Mouse (Mus musculus) right cerebral cortex, postnatal 14 days (tissue): ENCODE measurements around the gene Hnrnpa0.
"Not testable (repeated sequence)": the region's sequence is repeated elsewhere in the genome, so short reads cannot be mapped to it uniquely, and the experiment has no call there.

ENCODE experiments used
- DNase-seq: peaks from one replicate; pipeline ENCODE4 v3.0.0; 2022

Gene Hnrnpa0

GRCm38 (mm10) chr13:58128396-58128767, at the start of gene Hnrnpa0:
Hnrnpa0 (minus strand) TSS chr13:58128556.
- peak; percentile 97 for DNase-seq

- peak; percentile 100 for DNase-seq
Measured at GRCm38 (mm10) chr13:58177511-58178208, 49.3 kb upstream of the Hnrnpa0 start.

- no peak for DNase-seq
Measured at GRCm38 (mm10) chr13:58176105-58176504, 47.7 kb upstream of the Hnrnpa0 start.

- no peak for DNase-seq
Measured at GRCm38 (mm10) chr13:58168119-58168518, 39.8 kb upstream of the Hnrnpa0 start.

- no peak for DNase-seq
Measured at GRCm38 (mm10) chr13:58163343-58163742, 35.0 kb upstream of the Hnrnpa0 start.

GRCm38 (mm10) chr13:58160761-58161160, 32.4 kb upstream of the Hnrnpa0 start:
- DNase-seq = no peak

- peak; percentile 85 for DNase-seq
Measured at GRCm38 (mm10) chr13:58158099-58158912, 29.9 kb upstream of the Hnrnpa0 start.

GRCm38 (mm10) chr13:58157447-58158098, 29.2 kb upstream of the Hnrnpa0 start, which contains the start of gene Idnk:
Idnk (plus strand) TSS chr13:58157649.
- DNase-seq = peak; percentile 81

- no peak for DNase-seq
Measured at GRCm38 (mm10) chr13:58157036-58157435, 28.7 kb upstream of the Hnrnpa0 start.

- DNase-seq = no peak
Measured at GRCm38 (mm10) chr13:58156031-58156430, 27.7 kb upstream of the Hnrnpa0 start.

GRCm38 (mm10) chr13:58150442-58150841, 22.1 kb upstream of the Hnrnpa0 start:
- DNase-seq = no peak

GRCm38 (mm10) chr13:58149629-58150028, 21.3 kb upstream of the Hnrnpa0 start:
- DNase-seq = no peak

- no peak for DNase-seq
Measured at GRCm38 (mm10) chr13:58149033-58149558, 20.7 kb upstream of the Hnrnpa0 start.

- peak; percentile 31 for DNase-seq
Measured at GRCm38 (mm10) chr13:58148256-58148831, 20.0 kb upstream of the Hnrnpa0 start.

GRCm38 (mm10) chr13:58147760-58148159, 19.4 kb upstream of the Hnrnpa0 start:
- no peak for DNase-seq

GRCm38 (mm10) chr13:58146603-58147002, 18.2 kb upstream of the Hnrnpa0 start:
- not testable (repeated sequence) for DNase-seq

- no peak for DNase-seq
Measured at GRCm38 (mm10) chr13:58131692-58132091, 3.3 kb upstream of the Hnrnpa0 start.

- DNase-seq = no peak
Measured at GRCm38 (mm10) chr13:58129687-58130246, 1.4 kb upstream of the Hnrnpa0 start.

GRCm38 (mm10) chr13:58128768-58129671, 664 bp upstream of the Hnrnpa0 start:
- peak; percentile 97 for DNase-seq

GRCm38 (mm10) chr13:58127766-58128361, 492 bp downstream of the Hnrnpa0 start:
- DNase-seq = peak; percentile 65
